Mouse (Mus musculus) olfactory bulb, adult 2 months (tissue): ENCODE measurements around the gene Gm17332. TPM values are rescaled to one million over a fixed set of nuclear protein-coding genes. Genes with fewer than 3 reads are reported as not detected.
A peak's percentile ranks its signal among the peaks of the same experiment; 100 is the strongest.

Experiments
- H3K27ac ChIP-seq: fragments of 200-500 bp; 2 replicates; pipeline ENCODE4 v1.5.1; 2012; ENCODE audit warnings: low read depth, low read length; ENCODE audit not compliant: insufficient read depth
- H3K4me1 ChIP-seq: fragments of 200-500 bp; 2 replicates; pipeline ENCODE4 v1.6.1; 2012; ENCODE audit warnings: low read length; ENCODE audit not compliant: control insufficient read depth, insufficient read depth
- H3K4me3 ChIP-seq: fragments of 200-500 bp; 2 replicates; pipeline ENCODE4 v1.5.1; 2012; ENCODE audit warnings: mild to moderate bottlenecking, low read depth, low read length, moderate library complexity; ENCODE audit not compliant: insufficient read depth
- CTCF ChIP-seq: fragments of 200-500 bp; IDR thresholded peaks from 2 replicates; pipeline ENCODE4 v1.5.1; 2012; ENCODE audit warnings: low read depth, mild to moderate bottlenecking, low read length, moderate library complexity; ENCODE audit not compliant: insufficient read depth
- POLR2A ChIP-seq: fragments of 200-500 bp; IDR thresholded peaks from 2 replicates; pipeline ENCODE4 v1.6.1; 2012; ENCODE audit warnings: mild to moderate bottlenecking, low read depth, low read length, moderate library complexity; ENCODE audit not compliant: insufficient read depth
- WGBS: fragments of 180-500 bp; shearing (Covaris S2); methylation state at CpG from one replicate; pipeline ENCODE4 v1.1.7; 2018; 5-methylcytosine and 5-hydroxymethylcytosine counted together
- polyA plus RNA-seq: library from polyadenylated mRNA; stranded (reverse); fragments of >200 nt; gene quantifications from 2 replicates; pipeline ENCODE4 v1.2.4, GENCODE M21; 2012; ENCODE audit warnings: low replicate concordance; ENCODE audit not compliant: missing spikeins, insufficient read depth, insufficient read length

Gene Gm17332
- not detected in 2 replicates for polyA plus RNA-seq

DNA sequence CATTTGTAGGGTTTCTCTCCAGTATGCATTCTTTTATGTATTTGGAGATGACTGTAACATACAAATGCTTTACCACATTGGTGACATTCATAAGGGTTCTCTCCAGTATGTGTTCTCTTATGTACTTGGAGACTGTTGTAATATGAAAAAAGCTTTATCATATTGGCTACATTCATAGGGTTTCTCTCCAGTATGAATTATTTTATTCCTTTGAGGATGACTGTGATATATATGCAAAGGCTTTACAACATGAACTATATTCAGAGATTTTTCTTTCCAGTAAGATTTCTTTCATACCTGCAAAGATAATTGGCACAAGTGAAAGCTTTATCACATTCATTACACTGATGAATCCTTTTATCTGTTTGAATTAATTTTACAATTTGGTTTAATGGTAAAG is at the start of gene Gm17332:
Gm17332 (minus strand) TSS at position 101 of the 400 bp plus-strand sequence.
- H3K4me1 ChIP-seq: no peaks in the 10 kb centered on the region
- TF ChIP-seq POLR2A: no peak
- TF ChIP-seq CTCF: no peak
- no peak within 1 kb of the TSS for H3K4me3 ChIP-seq
- no peak within 1 kb of the TSS for H3K27ac ChIP-seq

DNA sequence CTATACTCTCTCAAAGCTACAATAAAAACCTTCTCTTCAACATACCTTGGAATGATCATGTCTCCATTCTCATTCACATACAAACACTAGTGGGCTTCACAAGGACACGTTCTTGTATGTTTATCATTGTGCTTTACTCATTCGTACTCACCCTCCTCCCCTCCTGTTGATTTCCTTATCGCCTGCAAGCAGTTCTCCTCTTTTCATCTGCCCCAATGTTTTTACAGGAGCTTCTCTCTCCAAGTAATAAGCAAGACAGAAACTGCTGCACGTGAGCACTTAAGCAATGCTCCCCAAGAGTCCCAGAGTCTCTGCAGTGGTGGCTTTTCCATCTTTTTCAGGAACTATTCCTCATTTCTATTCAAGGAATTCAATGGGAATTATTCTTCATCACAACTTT is 47.7 kb upstream of the Gm17332 start:
- no peak overlapping the region for H3K4me3 ChIP-seq
- WGBS: 62% methylated on average over 4 of the region's 4 CpGs
- TF ChIP-seq POLR2A: no peak
- TF ChIP-seq CTCF: no peak
- no peak overlapping the region for H3K27ac ChIP-seq
- no peaks in the 10 kb centered on the region for H3K4me1 ChIP-seq

DNA sequence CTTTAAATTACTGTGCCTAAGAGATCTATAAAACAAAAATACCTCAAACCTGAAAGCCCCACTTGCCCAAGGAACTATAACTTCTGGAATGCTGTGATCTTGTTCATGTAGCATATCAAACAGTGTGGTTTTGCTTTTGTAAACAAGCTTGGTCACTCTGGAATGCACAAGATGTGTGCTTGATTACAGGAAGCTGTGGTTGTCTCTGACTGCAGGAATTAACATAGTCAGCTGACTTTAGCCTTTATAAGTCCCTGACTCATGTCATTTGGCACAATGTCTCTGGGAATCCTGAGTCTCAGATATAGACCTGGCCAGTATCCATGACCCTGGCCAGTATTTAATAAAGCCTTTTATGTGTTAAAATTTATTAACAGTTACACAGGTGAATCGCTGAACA is 43.1 kb upstream of the Gm17332 start:
- Histone ChIP-seq H3K4me3 (no peak overlapping the region), H3K4me1 (no peaks in the 10 kb centered on the region), H3K27ac (no peak overlapping the region)
- WGBS: 92% methylated on average over 1 of the region's 1 CpGs
- TF ChIP-seq POLR2A (no peak), CTCF (no peak)

DNA sequence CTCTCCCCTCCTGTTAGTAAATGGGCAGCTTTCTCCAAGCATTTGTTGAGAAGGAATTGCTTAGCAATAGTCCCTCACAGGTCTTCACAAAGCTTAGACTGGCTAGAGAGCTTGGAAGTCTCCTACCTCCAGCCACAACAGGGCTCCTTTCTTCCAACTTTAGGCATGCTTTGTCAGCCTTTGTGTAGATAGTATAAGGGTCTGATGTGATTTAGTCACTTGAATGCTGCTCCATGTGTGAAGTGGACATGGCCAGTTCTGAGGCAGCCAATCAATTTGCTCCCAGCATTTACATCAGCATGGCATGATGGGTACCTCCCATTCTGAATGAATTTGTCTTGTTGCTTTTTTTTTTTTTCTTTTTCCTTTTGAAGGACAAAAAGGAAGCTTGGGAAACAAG is 35.7 kb upstream of the Gm17332 start:
- TF ChIP-seq CTCF: no peak
- no peak for TF ChIP-seq POLR2A
- H3K27ac ChIP-seq: no peak overlapping the region
- no peaks in the 10 kb centered on the region for H3K4me1 ChIP-seq
- H3K4me3 ChIP-seq: no peak overlapping the region

DNA sequence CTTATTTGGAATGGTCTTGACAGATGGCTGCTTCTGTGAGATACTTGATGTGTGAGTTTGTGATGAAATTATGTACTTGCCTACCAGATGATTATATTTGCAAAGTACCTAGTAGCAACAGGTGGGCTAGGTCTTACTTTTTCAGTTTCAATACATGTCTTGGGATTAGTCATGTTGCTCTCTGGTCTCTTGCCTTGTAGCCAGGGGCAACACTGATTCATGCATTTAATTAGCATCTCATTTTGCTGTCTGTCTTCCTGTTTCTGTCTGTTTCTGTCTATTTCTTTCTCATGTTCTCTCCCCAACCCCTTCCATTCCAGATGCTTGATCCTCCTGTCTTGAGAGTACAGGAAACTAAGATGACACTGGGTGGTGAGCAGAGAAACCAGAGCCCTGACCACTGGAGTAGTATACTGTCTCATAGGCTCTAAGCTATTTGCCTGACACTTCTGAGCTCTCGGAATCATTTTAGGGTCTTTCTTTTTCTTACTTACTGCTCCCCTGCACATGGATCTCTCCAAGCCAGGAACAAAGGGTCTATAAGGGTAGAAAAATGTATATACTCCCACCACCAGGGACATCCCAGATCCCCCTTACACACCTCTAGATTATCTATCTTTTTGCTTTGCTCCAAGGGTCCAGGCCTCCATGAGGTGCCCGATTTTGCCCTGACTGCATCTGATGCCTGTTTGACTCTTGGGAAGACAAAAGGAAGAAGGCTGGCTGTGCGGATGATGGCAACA is 13.5 kb upstream of the Gm17332 start:
- 72% methylated on average over 3 of the region's 3 CpGs for WGBS
- TF ChIP-seq CTCF (no peak), POLR2A (no peak)

DNA sequence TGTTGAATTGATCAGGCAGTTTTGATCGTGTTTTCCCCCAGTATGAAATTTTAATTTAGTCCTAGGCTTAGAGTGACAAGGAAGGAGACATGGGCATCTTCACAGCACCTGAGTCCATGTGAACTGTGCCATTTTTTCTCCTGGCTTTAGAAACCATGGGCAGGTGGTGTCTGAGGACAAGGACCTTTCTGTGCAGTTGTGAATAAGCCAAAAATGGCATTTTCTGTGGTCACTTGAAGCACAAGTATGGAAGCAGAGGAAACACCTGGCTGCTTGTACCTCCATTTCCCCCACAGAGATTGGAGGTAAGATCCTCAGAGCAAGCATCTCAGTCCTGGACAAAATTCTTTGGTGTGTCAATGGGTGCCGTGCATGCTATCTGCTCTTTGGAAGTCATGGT is 12.5 kb upstream of the Gm17332 start:
- no peak overlapping the region for H3K4me3 ChIP-seq
- WGBS: 90% methylated on average over 2 of the region's 2 CpGs
- H3K4me1 ChIP-seq: no peaks in the 10 kb centered on the region
- no peak overlapping the region for H3K27ac ChIP-seq
- TF ChIP-seq POLR2A (no peak), CTCF (no peak)

More for the DNA sequence above, 13.5 kb upstream of the Gm17332 start:
- H3K27ac ChIP-seq: no peak overlapping the region
- no peak overlapping the region for H3K4me3 ChIP-seq
- no peaks in the 10 kb centered on the region for H3K4me1 ChIP-seq

DNA sequence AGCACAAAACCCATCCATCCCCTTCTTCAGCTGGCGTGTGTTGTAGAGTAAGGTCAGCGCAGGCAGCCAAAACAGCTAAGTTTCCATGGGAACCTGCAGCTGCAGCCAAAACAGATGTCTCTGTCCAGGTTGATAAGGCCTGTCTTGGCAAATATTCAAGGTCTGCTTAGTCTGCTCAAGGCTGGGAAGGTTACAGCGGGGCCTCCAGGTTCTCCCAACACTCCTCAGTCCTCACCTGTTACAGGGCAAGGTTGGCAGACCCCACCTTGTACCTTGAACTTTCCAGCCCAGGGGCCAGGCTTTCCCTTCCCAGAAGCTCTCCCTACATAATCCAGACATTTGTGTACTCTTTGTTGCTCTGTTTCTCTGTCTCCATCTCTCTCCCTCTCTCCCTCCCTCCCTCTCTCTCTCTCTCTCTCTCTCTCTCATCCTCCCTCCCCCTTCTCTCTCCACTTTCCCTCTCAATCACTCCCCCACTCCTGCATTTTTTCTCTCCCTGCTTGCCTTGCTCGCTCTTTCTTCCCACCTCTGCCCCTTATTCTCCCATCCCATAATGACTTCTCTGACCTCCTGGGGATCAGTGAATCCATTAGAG is 12.1 kb downstream of the Gm17332 start:
- peak overlapping the region; percentile 55; the same call in 1 of the 2 replicates for H3K4me3 ChIP-seq
- WGBS: 24% methylated on average over 4 of the region's 4 CpGs
- H3K4me1 ChIP-seq: peaks cover 6% of the 10 kb centered on the region
- H3K27ac ChIP-seq: no peak overlapping the region
- no peak for TF ChIP-seq POLR2A
- no peak for TF ChIP-seq CTCF

DNA sequence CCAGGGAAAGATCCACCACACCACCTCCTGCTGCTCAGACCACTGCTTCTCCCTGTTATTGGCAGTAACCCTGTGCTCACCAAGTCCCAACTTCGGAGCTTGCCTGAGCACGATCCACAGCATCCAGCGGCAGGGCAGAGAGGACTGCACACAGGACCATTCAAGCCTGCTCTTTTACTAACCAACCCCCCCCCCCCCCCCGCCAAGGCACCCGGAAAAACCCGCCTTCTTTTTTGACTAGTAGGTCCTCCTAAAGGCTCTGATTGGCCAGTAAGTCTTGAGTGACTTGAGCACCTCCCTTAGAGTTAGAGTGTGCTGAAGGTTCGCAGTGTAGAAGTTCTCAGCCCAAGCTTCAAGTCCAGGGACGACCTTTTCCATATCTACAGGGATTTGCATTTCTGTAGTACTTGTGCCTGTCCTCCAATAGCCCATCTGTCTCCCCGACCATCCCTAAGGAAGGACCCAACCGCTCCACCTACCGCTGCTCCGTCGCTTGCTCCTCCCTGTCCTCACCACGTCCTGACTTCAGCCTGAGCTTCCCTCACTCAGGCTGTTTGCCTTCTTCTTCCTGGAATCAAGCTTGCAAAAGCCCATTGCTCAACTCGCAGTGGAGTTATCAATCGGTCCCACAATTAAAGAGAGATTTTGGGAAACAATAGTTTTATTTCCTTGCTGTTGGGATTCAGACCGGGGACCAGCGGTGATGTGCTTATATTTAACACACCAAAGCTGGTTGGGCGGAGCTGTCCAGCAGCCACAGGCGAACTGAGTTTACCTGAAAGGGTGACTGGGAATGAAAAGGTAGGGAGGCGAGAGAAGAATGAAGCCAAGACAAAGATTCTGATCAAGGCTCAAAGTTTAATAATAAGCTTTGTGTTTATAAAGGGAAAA is 12.9 kb downstream of the Gm17332 start:
- 2% methylated on average over 21 of the region's 21 CpGs for WGBS
- Histone ChIP-seq H3K4me3 (peak overlapping the region; percentile 55), H3K27ac (no peak overlapping the region), H3K4me1 (peaks cover 6% of the 10 kb centered on the region)
- no peak for TF ChIP-seq POLR2A
- TF ChIP-seq CTCF: no peak

DNA sequence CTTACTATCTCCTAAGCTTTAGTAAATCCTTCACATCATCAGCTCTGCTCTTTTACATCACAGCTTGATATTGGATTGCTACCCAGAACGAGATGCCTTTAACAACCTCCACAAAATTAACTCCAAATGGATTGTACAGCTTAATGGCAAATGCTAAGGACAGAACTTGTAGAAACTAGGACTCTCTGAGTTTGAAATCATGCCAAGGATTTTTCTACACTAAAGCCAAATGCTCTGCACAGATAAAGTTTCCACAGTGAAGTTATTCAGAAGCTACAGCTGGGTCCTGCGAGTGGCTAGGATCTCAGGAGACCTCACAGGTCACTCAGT is 13.5 kb downstream of the Gm17332 start:
- 21% methylated on average over 2 of the region's 2 CpGs for WGBS
- TF ChIP-seq CTCF: no peak
- TF ChIP-seq POLR2A: no peak
- Histone ChIP-seq H3K4me1 (peaks cover 6% of the 10 kb centered on the region), H3K4me3 (peak overlapping the region; percentile 25), H3K27ac (no peak overlapping the region)
